Mouse (Mus musculus): ENCODE results near the gene Pnpt1. TPM values are rescaled to one million over a fixed set of nuclear protein-coding genes. Genes with fewer than 3 reads are reported as not detected.

The Pnpt1 gene
- polyA plus RNA-seq (2021; fragmentation: Nextera tagmentation), result 10.6 and 13.6 TPM in 2 replicates
- long read RNA-seq, experiment 1, transcript Pnpt1-201 (28 exons, 2,707 nt), result major isoform, 91 of 171 reads
- long read RNA-seq, experiment 1, partial matches to known transcripts, result 24 of 171 reads
- long read RNA-seq, experiment 1, other reads (novel, unspliced or antisense), result 55 of 171 reads
- long read RNA-seq, experiment 2, transcript Pnpt1-201 (28 exons, 2,707 nt), result major isoform, 10 of 18 reads
- long read RNA-seq, experiment 2, partial matches to known transcripts, result 4 of 18 reads
- long read RNA-seq, experiment 2, other reads (novel, unspliced or antisense), result 4 of 18 reads

GRCm38 (mm10) chr11:29130385-29131355 lies at the start of gene Pnpt1:
Gene Pnpt1 (plus strand): TSS chr11:29130744.

GRCm38 (mm10) chr11:29172563-29173124 lies 42.1 kb downstream of the Pnpt1 start, which contains the start of gene Ppp4r3b:
Gene Ppp4r3b (plus strand): TSS chr11:29172890.

Other genes with a start within 250 kb of the Pnpt1 start
- gene Ppp4r3b, start 42.1 kb downstream of the Pnpt1 start, polyA plus RNA-seq (2021; fragmentation: Nextera tagmentation), result 18.0 and 23.8 TPM in 2 replicates
- gene Cfap36, start 116.7 kb downstream of the Pnpt1 start, polyA plus RNA-seq (2021; fragmentation: Nextera tagmentation), result 126 and 146 TPM in 2 replicates
- 13.7 and 14.6 TPM in 2 replicates for gene Ccdc88a, start 242.9 kb downstream of the Pnpt1 start, polyA plus RNA-seq (2021; fragmentation: Nextera tagmentation)